Mouse (Mus musculus): ENCODE results near the gene Gm10097. TPM values are rescaled to one million over a fixed set of nuclear protein-coding genes. Genes with fewer than 3 reads are reported as not detected.

Gm10097 gene
- total and polyA plus RNA-seq, 2 experiments from 2014 or later = 0.08 TPM; not detected in 1

- TF ChIP-seq CTCF (IDR thresholded peaks at IDR 0.05; ENCODE audit: low read depth) = no peak
- H3K4me1 ChIP-seq (ENCODE audit: insufficient read depth, low read length) = no peaks in the 10 kb centered on the region
- 71% methylated on average over 10 of the region's 10 CpGs for WGBS
- peaks cover 11% of the 10 kb centered on the region; the same call in 1 of the 2 replicates for H3K36me3 ChIP-seq (ENCODE audit: insufficient read depth, low read length)
- no peak overlapping the region for H3K4me2 ChIP-seq (ENCODE audit: low read depth, low read length)
- no peaks in the 10 kb centered on the region for H3K27me3 ChIP-seq (ENCODE audit: insufficient read depth, low read length)
- peak; percentile 54 for DNase-seq (ENCODE audit: low spot score)
- H3K9ac ChIP-seq (replicated peaks; ENCODE audit: low read length) = no peak overlapping the region
- H3K4me3 ChIP-seq (ENCODE audit: low read length) = no peak overlapping the region
- no peaks in the 10 kb centered on the region for H3K9me3 ChIP-seq (ENCODE audit: low read length)
- no peak overlapping the region for H3K27ac ChIP-seq
- no peak for ATAC-seq
Observed at GRCm38 (mm10) chr10:5096996-5097753, 28.2 kb downstream of the Gm10097 start.

GRCm38 (mm10) chr10:5097754-5098137 is 28.8 kb downstream of the Gm10097 start:
- Histone ChIP-seq H3K4me1 (ENCODE audit: insufficient read depth, low read length) (no peaks in the 10 kb centered on the region), H3K4me2 (ENCODE audit: low read depth, low read length) (no peak overlapping the region), H3K27ac (no peak overlapping the region), H3K9ac (replicated peaks; ENCODE audit: low read length) (no peak overlapping the region), H3K36me3 (ENCODE audit: insufficient read depth, low read length) (peaks cover 12% of the 10 kb centered on the region; the same call in 1 of the 2 replicates), H3K9me3 (ENCODE audit: low read length) (no peaks in the 10 kb centered on the region), H3K4me3 (ENCODE audit: low read length) (no peak overlapping the region), H3K27me3 (ENCODE audit: insufficient read depth, low read length) (no peaks in the 10 kb centered on the region)
- no peak for TF ChIP-seq CTCF (IDR thresholded peaks at IDR 0.05; ENCODE audit: low read depth)
- DNase-seq (ENCODE audit: low spot score) (no peak), ATAC-seq (no peak)
- 71% methylated on average over 2 of the region's 2 CpGs for WGBS

GRCm38 (mm10) chr10:5110773-5111172 is 41.8 kb downstream of the Gm10097 start:
- no peak for TF ChIP-seq CTCF (IDR thresholded peaks at IDR 0.05; ENCODE audit: low read depth)
- Histone ChIP-seq H3K4me3 (ENCODE audit: low read length) (no peak overlapping the region), H3K36me3 (ENCODE audit: insufficient read depth, low read length) (peaks cover 47% of the 10 kb centered on the region), H3K4me2 (ENCODE audit: low read depth, low read length) (no peak overlapping the region), H3K27ac (no peak overlapping the region), H3K27me3 (ENCODE audit: insufficient read depth, low read length) (no peaks in the 10 kb centered on the region), H3K4me1 (ENCODE audit: insufficient read depth, low read length) (no peaks in the 10 kb centered on the region), H3K9me3 (ENCODE audit: low read length) (no peaks in the 10 kb centered on the region), H3K9ac (replicated peaks; ENCODE audit: low read length) (no peak overlapping the region)
- ATAC-seq = no peak
- DNase-seq (ENCODE audit: low spot score) = no peak
- WGBS = 87% methylated on average over 5 of the region's 5 CpGs

- Histone ChIP-seq H3K9ac (replicated peaks; ENCODE audit: low read length) (no peak overlapping the region), H3K36me3 (ENCODE audit: insufficient read depth, low read length) (peaks cover 35% of the 10 kb centered on the region), H3K27ac (no peak overlapping the region), H3K4me3 (ENCODE audit: low read length) (no peak overlapping the region), H3K9me3 (ENCODE audit: low read length) (no peaks in the 10 kb centered on the region), H3K4me1 (ENCODE audit: insufficient read depth, low read length) (no peaks in the 10 kb centered on the region), H3K27me3 (ENCODE audit: insufficient read depth, low read length) (no peaks in the 10 kb centered on the region), H3K4me2 (ENCODE audit: low read depth, low read length) (no peak overlapping the region)
- 74% methylated on average over 5 of the region's 5 CpGs for WGBS
- no peak for TF ChIP-seq CTCF (IDR thresholded peaks at IDR 0.05; ENCODE audit: low read depth)
- no peak for ATAC-seq
- no peak for DNase-seq (ENCODE audit: low spot score)
Observed at GRCm38 (mm10) chr10:5116155-5116554, 47.2 kb downstream of the Gm10097 start.

- H3K9ac ChIP-seq (replicated peaks; ENCODE audit: low read length) = no peak overlapping the region
- no peak for TF ChIP-seq CTCF (IDR thresholded peaks at IDR 0.05; ENCODE audit: low read depth)
- H3K4me3 ChIP-seq (ENCODE audit: low read length) = no peak overlapping the region
- peaks cover 36% of the 10 kb centered on the region for H3K36me3 ChIP-seq (ENCODE audit: insufficient read depth, low read length)
- no peaks in the 10 kb centered on the region for H3K9me3 ChIP-seq (ENCODE audit: low read length)
- no peaks in the 10 kb centered on the region for H3K4me1 ChIP-seq (ENCODE audit: insufficient read depth, low read length)
- 91% methylated on average over 6 of the region's 6 CpGs for WGBS
- no peaks in the 10 kb centered on the region for H3K27me3 ChIP-seq (ENCODE audit: insufficient read depth, low read length)
- no peak overlapping the region for H3K27ac ChIP-seq
- no peak for DNase-seq (ENCODE audit: low spot score)
- no peak overlapping the region for H3K4me2 ChIP-seq (ENCODE audit: low read depth, low read length)
- ATAC-seq = no peak
Observed at GRCm38 (mm10) chr10:5116720-5117119, 47.7 kb downstream of the Gm10097 start.
